ENCODE assay signal across 20 mouse cellular contexts in the genomic region with DNA sequence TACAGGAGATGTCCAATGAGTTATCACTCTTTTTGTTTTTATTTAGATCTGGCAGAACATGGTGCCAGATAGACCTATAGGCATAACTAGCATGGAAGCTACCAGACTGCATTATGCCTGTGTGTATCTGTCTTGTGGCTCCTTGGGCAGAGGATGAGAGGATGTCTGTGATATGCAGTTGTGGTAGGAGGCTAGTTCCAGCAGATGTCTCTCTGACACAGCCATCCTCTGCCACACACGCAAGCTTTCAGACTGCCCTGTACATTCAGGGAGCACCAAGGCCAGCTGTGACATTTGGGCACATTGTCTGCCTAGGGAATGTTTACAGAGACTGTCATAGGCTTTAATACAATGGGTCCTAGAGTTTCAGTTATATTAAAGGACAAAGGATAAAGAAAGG.
DNase-seq lines count a peak whose midpoint lies in the region; ATAC-seq and TF ChIP-seq lines count a peak whose summit lies in the region.
"Had no signal": no experiment of that assay in that cellular context is flagged by ENCODE, and none has a peak within 500 bp of the region (broad histone marks: within the 10 kb centered on the region; RNA-seq: fewer than 3 reads in every experiment).

No protein-coding gene starts in this region.

- H3K4me2 ChIP-seq in hindbrain, embryonic 16.5 days (ENCODE audit: low read length): no peak overlapping the region
- H3K4me2 ChIP-seq in hindbrain, embryonic 11.5 days (replicated peaks; ENCODE audit: low read depth, low read length): no peak overlapping the region
- H3K4me2 ChIP-seq in lung, embryonic 14.5 days: no peak overlapping the region
- no peak overlapping the region for H3K4me2 ChIP-seq in lung, postnatal 0 days (replicated peaks; ENCODE audit: low read depth, low read length)
- no peak overlapping the region for H3K4me2 ChIP-seq in intestine, embryonic 16.5 days (ENCODE audit: low read depth, low read length)
- H3K4me2 ChIP-seq: heart, embryonic 15.5 days; hindbrain, embryonic 13.5 days; liver, embryonic 11.5 days; lung, embryonic 15.5 days; midbrain, embryonic 12.5 days; neural tube, embryonic 12.5 days had no signal

- no peaks in the 10 kb centered on the region for H3K36me3 ChIP-seq in hindbrain, embryonic 16.5 days (ENCODE audit: control insufficient read depth, insufficient read depth, low read length)
- H3K36me3 ChIP-seq in hindbrain, embryonic 11.5 days (ENCODE audit: control insufficient read depth, insufficient read depth, low read length): no peaks in the 10 kb centered on the region
- no peaks in the 10 kb centered on the region for H3K36me3 ChIP-seq in lung, embryonic 14.5 days (ENCODE audit: insufficient read depth)
- H3K36me3 ChIP-seq in lung, postnatal 0 days (ENCODE audit: insufficient read depth, low read length): no peaks in the 10 kb centered on the region
- H3K36me3 ChIP-seq in intestine, embryonic 16.5 days (ENCODE audit: control insufficient read depth, insufficient read depth, low read length): no peaks in the 10 kb centered on the region
- H3K36me3 ChIP-seq: heart, embryonic 15.5 days; hindbrain, embryonic 13.5 days; lung, embryonic 15.5 days; midbrain, embryonic 12.5 days; neural tube, embryonic 12.5 days had no signal

- TF ChIP-seq EP300 in lung, postnatal 0 days (IDR thresholded peaks at IDR 0.05): no peak

- no peaks in the 10 kb centered on the region for H3K27me3 ChIP-seq in hindbrain, embryonic 16.5 days (replicated peaks; ENCODE audit: control insufficient read depth, insufficient read depth, low read length)
- H3K27me3 ChIP-seq in hindbrain, embryonic 11.5 days (ENCODE audit: control insufficient read depth, insufficient read depth, low read length): no peaks in the 10 kb centered on the region
- no peaks in the 10 kb centered on the region for H3K27me3 ChIP-seq in lung, embryonic 14.5 days (ENCODE audit: insufficient read depth, low read length)
- no peaks in the 10 kb centered on the region for H3K27me3 ChIP-seq in lung, postnatal 0 days (replicated peaks; ENCODE audit: insufficient read depth, low read length)
- no peaks in the 10 kb centered on the region for H3K27me3 ChIP-seq in intestine, embryonic 16.5 days (replicated peaks; ENCODE audit: control insufficient read depth, insufficient read depth, low read length)
- H3K27me3 ChIP-seq: heart, embryonic 15.5 days; hindbrain, embryonic 13.5 days; lung, embryonic 15.5 days; midbrain, embryonic 12.5 days; neural tube, embryonic 12.5 days had no signal

- H3K9ac ChIP-seq in hindbrain, embryonic 16.5 days (ENCODE audit: low read depth, low read length): no peak overlapping the region
- no peak overlapping the region for H3K9ac ChIP-seq in hindbrain, embryonic 11.5 days (ENCODE audit: low read depth, low read length)
- H3K9ac ChIP-seq in lung, embryonic 14.5 days: no peak overlapping the region
- H3K9ac ChIP-seq in lung, postnatal 0 days (replicated peaks; ENCODE audit: low read depth): no peak overlapping the region
- no peak overlapping the region for H3K9ac ChIP-seq in intestine, embryonic 16.5 days (ENCODE audit: low read depth, low read length)
- H3K9ac ChIP-seq: heart, embryonic 15.5 days; hindbrain, embryonic 13.5 days; lung, embryonic 15.5 days; midbrain, embryonic 12.5 days; neural tube, embryonic 12.5 days had no signal

- DNase-seq in hindbrain, embryonic 11.5 days (ENCODE audit: low spot score): no peak
- DNase-seq in lung, embryonic 14.5 days: peak; percentile 2
- DNase-seq in lung, postnatal 0 days (ENCODE audit: low spot score): no peak
- peak; percentile 5 for DNase-seq in ES-CJ7 (ENCODE audit: low read depth, low spot score)
- DNase-seq in brain, adult 2 months (ENCODE audit: low read depth, low spot score): peak; percentile 61
- DNase-seq: adrenal gland, postnatal 14 days; cerebellum, adult 9-10 months; kidney, adult 2 months; kidney, postnatal 36 days; thymus, postnatal 36 days had no signal

- no peaks in the 10 kb centered on the region for H3K4me1 ChIP-seq in hindbrain, embryonic 16.5 days (ENCODE audit: control insufficient read depth, insufficient read depth, low read depth, low read length)
- no peaks in the 10 kb centered on the region for H3K4me1 ChIP-seq in hindbrain, embryonic 11.5 days (replicated peaks; ENCODE audit: control insufficient read depth, insufficient read depth, low read length)
- no peaks in the 10 kb centered on the region for H3K4me1 ChIP-seq in lung, embryonic 14.5 days (ENCODE audit: insufficient read depth)
- H3K4me1 ChIP-seq in lung, postnatal 0 days (ENCODE audit: insufficient read depth, low read depth, low read length): no peaks in the 10 kb centered on the region
- no peaks in the 10 kb centered on the region for H3K4me1 ChIP-seq in intestine, embryonic 16.5 days (ENCODE audit: control insufficient read depth, insufficient read depth, low read length)
- H3K4me1 ChIP-seq: heart, embryonic 15.5 days; hindbrain, embryonic 13.5 days; lung, embryonic 15.5 days; midbrain, embryonic 12.5 days; neural tube, embryonic 12.5 days had no signal

- H3K9me3 ChIP-seq in hindbrain, embryonic 16.5 days (ENCODE audit: control insufficient read depth, low read length): no peaks in the 10 kb centered on the region
- H3K9me3 ChIP-seq in hindbrain, embryonic 11.5 days (ENCODE audit: control insufficient read depth, low read length): no peaks in the 10 kb centered on the region
- H3K9me3 ChIP-seq in lung, embryonic 14.5 days (ENCODE audit: low read depth, low read length): no peaks in the 10 kb centered on the region
- H3K9me3 ChIP-seq in lung, postnatal 0 days (ENCODE audit: low read length): no peaks in the 10 kb centered on the region
- no peaks in the 10 kb centered on the region for H3K9me3 ChIP-seq in intestine, embryonic 16.5 days (ENCODE audit: control insufficient read depth, low read length)
- H3K9me3 ChIP-seq: heart, embryonic 15.5 days; hindbrain, embryonic 13.5 days; lung, embryonic 15.5 days; midbrain, embryonic 12.5 days; neural tube, embryonic 12.5 days had no signal

- 68% methylated on average over 1 of the region's 1 CpGs for WGBS in hindbrain, embryonic 16.5 days
- 71% methylated on average over 1 of the region's 1 CpGs for WGBS in hindbrain, embryonic 11.5 days
- 54% methylated on average over 1 of the region's 1 CpGs for WGBS in lung, embryonic 14.5 days
- 62% methylated on average over 1 of the region's 1 CpGs for WGBS in lung, postnatal 0 days
- 72% methylated on average over 1 of the region's 1 CpGs for WGBS in intestine, embryonic 16.5 days

- no peak overlapping the region for H3K27ac ChIP-seq in hindbrain, embryonic 16.5 days (ENCODE audit: low read depth, low read length)
- no peak overlapping the region for H3K27ac ChIP-seq in hindbrain, embryonic 11.5 days (ENCODE audit: low read depth, low read length)
- H3K27ac ChIP-seq in lung, embryonic 14.5 days (ENCODE audit: low read depth): no peak overlapping the region
- H3K27ac ChIP-seq in lung, postnatal 0 days (ENCODE audit: low read length): no peak overlapping the region
- no peak overlapping the region for H3K27ac ChIP-seq in intestine, embryonic 16.5 days (ENCODE audit: low read length)
- H3K27ac ChIP-seq: heart, embryonic 15.5 days; hindbrain, embryonic 13.5 days; lung, embryonic 15.5 days; midbrain, embryonic 12.5 days; neural tube, embryonic 12.5 days had no signal

- ATAC-seq in hindbrain, embryonic 16.5 days: peak; percentile 67; the same call in 1 of the 2 replicates
- ATAC-seq in hindbrain, embryonic 11.5 days (ENCODE audit: low FRiP score): no peak
- no peak for ATAC-seq in lung, embryonic 14.5 days (ENCODE audit: insufficient read depth)
- no peak for ATAC-seq in lung, postnatal 0 days
- no peak for ATAC-seq in intestine, embryonic 16.5 days
- ATAC-seq in megakaryocyte progenitor cell, adult 5-6 weeks (replicated peaks; ENCODE audit: poor library complexity): no peak
- ATAC-seq: CD4-positive, CD25-positive, alpha-beta regulatory T cell, adult 4 months had no signal

- no peak overlapping the region for H3K4me3 ChIP-seq in hindbrain, embryonic 16.5 days (ENCODE audit: low read length)
- H3K4me3 ChIP-seq in hindbrain, embryonic 11.5 days (ENCODE audit: low read depth, low read length): no peak overlapping the region
- H3K4me3 ChIP-seq in lung, embryonic 14.5 days (ENCODE audit: low read depth, low read length): no peak overlapping the region
- H3K4me3 ChIP-seq in lung, postnatal 0 days (ENCODE audit: low read depth, low read length): no peak overlapping the region
- no peak overlapping the region for H3K4me3 ChIP-seq in intestine, embryonic 16.5 days (ENCODE audit: low read length)
- H3K4me3 ChIP-seq: heart, embryonic 15.5 days; hindbrain, embryonic 13.5 days; lung, embryonic 15.5 days; midbrain, embryonic 12.5 days; neural tube, embryonic 12.5 days had no signal

- no peak for TF ChIP-seq CTCF in lung, embryonic 14.5 days (IDR thresholded peaks at IDR 0.05; ENCODE audit: low read depth)
- TF ChIP-seq CTCF in lung, postnatal 0 days (IDR thresholded peaks at IDR 0.05): no peak

Comparison
In these comparisons a context has a peak if more than half of its experiments do, and no peak if none do; other contexts are left out.
1. DNase-seq: peak in lung, embryonic 14.5 days (single experiment), ES-CJ7 (single experiment) and brain, adult 2 months (single experiment); none in hindbrain, embryonic 11.5 days (single experiment) and lung, postnatal 0 days (single experiment).